Mouse (Mus musculus) thymus, postnatal 0 days (tissue): ENCODE results near the gene Nr5a2. TPM values are rescaled to one million over a fixed set of nuclear protein-coding genes. Genes with fewer than 3 reads are reported as not detected.

Experiments used
- DNase-seq: peaks from one replicate; pipeline ENCODE4 v3.0.0-alpha.2; 2015; ENCODE audit warnings: low spot score
- polyA plus RNA-seq: library from polyadenylated mRNA; unstranded; fragments of >200 nt; fragmentation: Nextera tagmentation; extraction: Ambion mirVana; gene quantifications from 2 replicates; pipeline ENCODE4 v1.2.1, GENCODE M21; 2015

Nr5a2 gene
- polyA plus RNA-seq, 1 experiment from 2014 or later: 0.04 TPM

GRCm38 (mm10) chr1:136910741-136911593 is 49.3 kb downstream of the Nr5a2 start:
- no peak for DNase-seq

DNA sequence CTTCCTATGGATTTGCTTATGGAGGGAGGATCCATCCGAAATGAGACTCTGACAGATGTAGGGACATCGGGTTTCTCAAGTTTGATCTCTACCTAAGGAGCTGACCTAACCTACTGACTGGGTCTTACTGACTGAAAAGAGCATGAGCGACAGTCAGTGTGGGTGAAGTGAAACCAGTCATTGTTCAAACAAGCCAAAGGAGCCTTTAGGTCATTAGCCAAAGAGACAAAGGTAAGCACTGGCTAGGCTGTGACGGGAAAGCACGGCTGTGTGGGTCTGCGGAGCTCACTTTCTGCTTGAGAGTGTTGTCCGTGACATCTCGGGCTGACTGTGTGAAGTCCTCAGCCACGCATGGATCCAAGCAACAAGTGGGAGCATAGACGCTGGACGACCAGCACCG is 50.1 kb downstream of the Nr5a2 start:
- no peak for DNase-seq

GRCm38 (mm10) chr1:136909494-136910037 is 50.7 kb downstream of the Nr5a2 start:
- DNase-seq: no peak

DNA sequence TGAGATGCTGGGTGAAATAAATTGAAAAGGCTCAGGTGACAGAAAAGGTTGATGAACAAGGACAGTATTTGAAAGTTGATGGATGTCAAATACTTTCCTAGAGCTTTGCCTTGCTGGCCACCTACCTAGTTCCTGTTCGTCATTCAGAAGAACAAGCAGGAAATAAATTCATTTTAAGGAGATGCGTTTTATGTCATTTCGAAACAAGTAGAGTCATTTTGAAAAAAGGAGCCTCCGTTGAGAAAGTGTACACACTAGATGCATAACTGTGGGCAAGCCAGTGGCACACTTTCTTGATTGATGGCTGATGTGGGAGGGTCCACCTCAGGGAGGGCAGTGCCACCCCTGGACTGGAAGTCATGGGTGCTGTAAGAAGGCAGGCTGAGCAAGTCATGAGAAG is 62.1 kb downstream of the Nr5a2 start:
- DNase-seq: no peak

DNA sequence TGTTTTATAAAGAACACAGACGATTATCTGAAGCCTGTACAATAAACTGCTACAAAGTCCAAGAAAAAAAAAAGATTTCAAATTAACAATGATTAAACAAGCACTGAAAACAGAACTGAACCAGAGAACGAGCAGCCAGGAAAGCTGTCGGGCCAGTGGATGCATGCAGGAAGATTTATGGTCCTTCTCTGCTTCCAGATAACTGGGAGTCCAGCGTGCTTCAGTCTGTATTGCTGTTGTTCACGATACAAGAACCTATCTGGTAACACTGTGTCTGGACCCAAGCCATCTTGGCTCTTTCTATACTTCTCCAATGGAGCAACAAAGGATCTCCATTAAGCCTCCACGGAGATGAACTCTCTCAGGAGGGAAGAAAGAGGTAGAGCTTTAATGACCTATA is 63.9 kb downstream of the Nr5a2 start:
- no peak for DNase-seq

DNA sequence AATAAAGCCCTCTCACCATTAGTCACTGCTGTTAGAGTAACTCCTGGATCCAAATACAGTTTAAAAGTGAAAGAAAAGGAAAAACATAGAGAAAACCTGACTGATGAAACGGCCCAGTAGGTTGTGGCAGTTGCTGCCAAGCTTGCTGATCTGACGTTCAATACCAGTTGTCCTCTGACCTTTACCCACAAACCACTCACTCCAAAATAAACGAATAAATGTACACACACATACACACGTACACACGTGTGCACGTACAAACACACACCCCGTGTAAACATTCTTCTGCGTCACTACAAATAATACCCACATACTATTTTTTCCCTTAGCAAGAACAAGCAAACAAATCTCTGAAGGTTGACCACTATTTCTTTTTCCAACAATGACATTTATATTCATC is 64.4 kb downstream of the Nr5a2 start:
- no peak for DNase-seq

- DNase-seq: no peak
Observed at GRCm38 (mm10) chr1:136894753-136895152, 65.5 kb downstream of the Nr5a2 start.

- no peak for DNase-seq
Observed at GRCm38 (mm10) chr1:136893162-136893561, 67.1 kb downstream of the Nr5a2 start.

DNA sequence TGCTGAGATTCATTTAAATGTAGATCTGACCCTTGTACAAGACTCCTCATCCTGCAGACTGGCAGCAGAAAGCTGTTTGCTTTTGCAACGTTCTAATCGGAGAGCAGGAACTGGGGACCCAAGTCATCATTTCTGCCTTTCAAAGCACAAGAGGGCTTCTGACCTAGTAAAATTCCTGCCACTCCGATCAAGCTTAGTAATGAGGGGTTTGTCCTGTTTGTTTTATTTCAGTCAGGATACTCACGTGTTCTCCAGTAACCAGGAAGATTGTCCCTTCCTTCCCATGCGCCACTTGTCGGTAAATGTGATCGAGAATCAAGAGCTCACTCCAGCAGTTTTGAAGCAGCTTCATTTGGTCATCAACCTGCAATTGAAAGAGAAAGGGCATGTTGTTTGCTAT is 69.8 kb downstream of the Nr5a2 start:
- DNase-seq: no peak

DNA sequence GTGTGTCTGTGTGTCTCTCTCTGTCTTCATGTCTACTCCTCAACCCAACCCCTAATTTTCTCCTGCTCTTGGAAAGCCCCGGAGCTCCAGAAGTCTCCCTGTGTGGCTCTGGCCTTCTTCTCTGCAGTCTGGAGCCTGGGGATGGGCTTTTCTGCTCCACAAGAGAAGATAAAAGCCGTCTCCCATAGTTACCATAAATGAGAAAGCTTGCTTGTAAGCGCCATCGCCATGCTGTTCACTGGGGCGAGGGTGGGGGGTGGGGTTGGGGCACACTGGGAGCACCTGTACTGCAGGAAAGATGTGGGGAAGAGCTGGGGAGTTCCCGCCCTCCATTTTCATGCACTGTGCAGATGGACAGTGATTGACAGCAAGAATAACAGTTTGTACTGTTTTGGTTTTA is 71.5 kb downstream of the Nr5a2 start:
- DNase-seq: no peak

DNA sequence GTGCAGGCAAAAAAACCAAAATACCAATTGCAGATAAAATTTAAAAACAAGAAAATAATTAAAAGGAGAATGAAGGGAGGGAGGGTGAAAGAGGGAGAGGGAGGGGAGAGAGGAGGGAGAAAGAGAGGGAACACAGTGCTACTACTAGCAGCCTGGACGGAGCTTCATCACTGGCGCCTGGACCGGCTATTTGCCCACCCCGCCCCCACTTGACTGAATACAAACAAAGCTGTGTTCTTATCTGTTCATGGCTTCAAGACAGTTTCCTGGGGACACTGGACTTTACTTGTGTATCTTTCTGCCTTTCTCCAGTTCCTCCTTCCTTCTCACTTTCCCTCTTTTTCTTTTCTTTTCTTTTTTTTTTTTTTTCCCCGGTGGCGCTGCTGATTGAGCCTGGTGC is 73.6 kb downstream of the Nr5a2 start:
- DNase-seq: no peak

DNA sequence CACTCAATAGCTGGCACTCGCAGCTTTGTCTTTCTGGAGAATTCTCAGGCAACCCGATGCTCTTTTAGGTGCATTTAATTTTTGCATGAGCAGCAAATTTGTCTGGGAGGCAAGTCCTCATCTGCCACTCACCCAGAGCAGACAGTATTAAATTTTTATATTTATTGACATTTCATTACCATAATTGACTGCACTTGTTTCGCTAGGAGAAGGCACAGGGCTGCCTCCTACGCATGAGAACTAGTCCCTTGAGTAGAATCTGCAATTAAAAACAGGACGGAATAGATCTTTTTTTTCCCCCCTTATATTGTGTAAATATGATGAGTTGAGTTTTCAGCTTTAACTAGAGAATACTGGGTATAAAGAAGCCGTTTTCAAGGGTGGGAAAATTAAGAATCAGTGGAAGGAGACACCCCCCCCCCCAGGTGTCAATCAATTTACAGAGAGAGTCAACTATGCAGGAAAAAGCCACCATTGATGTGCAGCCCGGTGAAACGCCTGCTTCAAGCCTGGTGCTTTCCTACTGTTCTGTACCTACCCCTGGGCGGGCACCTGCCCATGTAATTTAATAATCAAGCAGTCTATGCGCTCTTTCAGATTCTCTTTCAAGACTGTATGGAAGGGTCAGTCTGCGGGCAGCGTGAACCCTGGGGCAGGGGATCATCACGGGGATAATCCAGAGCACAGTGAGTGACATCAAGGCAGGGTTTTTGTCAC is 76.6 kb downstream of the Nr5a2 start:
- DNase-seq: no peak

GRCm38 (mm10) chr1:136880260-136880659 is 80.0 kb downstream of the Nr5a2 start:
- no peak for DNase-seq

GRCm38 (mm10) chr1:136875006-136875405 is 85.2 kb downstream of the Nr5a2 start:
- no peak for DNase-seq

DNA sequence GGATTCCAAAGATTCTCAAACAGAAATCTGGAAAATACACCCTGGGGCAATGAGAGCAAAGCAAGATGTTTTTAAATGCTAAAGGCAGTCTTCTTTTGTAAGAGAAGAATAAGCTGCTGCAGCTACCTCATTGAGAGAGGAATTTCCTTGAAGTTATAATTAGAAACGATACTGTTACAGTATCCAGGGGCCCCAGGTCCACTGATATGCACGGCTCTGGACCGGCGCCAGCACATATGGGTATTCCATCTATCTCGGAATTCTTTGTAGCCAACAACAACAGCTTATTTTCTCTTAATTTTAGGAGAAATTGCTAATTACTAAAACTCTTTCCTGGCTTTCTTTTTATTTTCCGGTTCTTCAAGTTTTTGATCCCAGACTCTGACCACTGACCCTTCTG is 91.3 kb downstream of the Nr5a2 start:
- no peak for DNase-seq

DNA sequence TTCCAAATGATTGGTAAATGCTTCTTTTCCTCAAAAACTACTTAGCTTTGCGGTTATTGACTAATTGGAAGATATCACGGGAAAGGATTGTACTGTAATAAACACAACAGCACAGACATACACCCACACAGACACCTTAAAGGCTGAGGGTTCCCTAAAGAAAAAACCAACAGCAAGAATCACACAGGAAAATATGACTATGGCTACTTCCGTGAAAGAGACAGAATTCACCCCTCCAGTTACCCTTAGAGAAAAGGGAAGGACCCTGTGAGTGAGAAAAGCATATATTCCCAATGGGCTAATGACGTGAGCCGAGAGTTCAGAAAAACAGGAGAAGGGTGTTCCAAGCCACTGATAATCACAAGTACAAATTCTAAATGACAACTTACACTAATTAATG is 92.0 kb downstream of the Nr5a2 start:
- DNase-seq: no peak

DNA sequence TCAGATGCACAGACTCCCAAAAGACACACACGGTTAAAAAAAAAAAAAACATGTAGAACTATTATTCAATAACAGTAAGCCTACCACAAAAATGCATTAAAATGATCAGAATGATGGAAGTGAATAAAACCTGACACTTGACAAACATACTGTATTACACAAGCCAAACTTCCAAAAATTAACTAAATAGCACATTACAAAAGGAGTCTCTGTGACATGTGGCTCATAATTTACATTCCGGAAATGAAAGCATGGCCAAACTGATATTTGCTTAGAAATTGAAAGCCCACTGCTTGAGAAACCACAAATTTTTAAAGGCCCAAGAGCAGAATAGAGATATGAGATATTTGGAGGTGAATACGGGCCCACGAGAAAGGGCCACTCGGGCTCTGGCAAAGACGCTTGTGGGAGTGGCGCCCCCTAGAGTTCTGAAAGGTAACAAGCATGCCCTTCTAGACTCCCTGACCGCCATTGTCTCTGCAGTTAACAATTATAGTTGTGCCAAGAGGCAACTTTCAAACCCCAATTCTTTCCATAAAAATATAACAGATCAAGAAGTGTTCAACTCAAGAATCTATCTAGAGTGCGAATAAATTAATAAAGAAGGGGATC is 93.7 kb downstream of the Nr5a2 start:
- DNase-seq: peak; percentile 14

GRCm38 (mm10) chr1:136863209-136863608 is 97.0 kb downstream of the Nr5a2 start:
- no peak for DNase-seq

GRCm38 (mm10) chr1:136859454-136859853 is 100.8 kb downstream of the Nr5a2 start:
- no peak for DNase-seq

DNA sequence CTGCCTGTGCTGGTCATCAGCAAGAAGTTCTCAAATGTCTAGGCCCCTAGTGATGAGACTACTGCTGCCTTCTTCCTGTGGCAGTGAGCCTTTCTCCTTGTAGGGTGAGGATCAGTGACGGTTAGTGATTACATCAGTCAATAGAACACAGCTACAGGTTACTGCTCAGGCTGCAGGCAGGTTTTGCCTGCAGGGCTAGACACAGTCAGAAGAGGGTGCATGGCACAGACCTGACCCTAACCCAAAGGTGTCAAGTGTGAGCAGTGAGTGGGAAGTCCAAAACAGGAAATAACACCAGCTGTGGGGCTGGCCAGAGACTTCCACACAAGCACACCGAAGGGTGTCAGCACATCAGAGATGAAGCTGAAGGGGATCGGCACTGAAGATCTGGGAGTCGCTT is 101.5 kb downstream of the Nr5a2 start:
- no peak for DNase-seq

DNA sequence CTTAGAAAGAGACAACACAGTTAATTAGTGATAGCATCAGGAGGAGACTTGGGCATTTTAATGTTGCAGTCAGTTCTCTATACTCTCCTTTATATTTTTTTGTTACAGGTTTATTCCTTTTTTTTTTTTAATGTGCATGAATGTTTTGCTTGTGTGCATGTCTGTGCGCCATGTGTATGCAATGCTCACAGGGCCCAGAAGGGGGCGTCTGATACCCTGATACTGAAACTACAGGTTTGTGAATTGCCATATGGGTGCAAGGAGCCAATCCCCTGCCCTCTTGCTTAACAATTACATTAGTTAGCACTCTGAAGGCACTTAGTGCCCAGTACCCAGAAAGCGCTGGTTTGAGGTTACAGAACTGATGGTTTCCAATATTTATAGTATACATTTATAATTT is 104.1 kb downstream of the Nr5a2 start:
- DNase-seq: no peak

GRCm38 (mm10) chr1:136848791-136849190 is 111.5 kb downstream of the Nr5a2 start:
- no peak for DNase-seq
